Mouse (Mus musculus) thymus, postnatal 10 days (tissue): Measurements from ENCODE around the gene Itln1.
A peak's percentile ranks its signal among the peaks of the same experiment; 100 is the strongest.

Source experiments
- DNase-seq, 2 experiments: peaks; one replicate each; pipeline ENCODE4 v3.0.0; 2021; ENCODE audit warnings: low spot score in 2 of 2

Itln1 gene

GRCm38 (mm10) chr1:171535194-171535593 lies at the start of gene Itln1:
Gene Itln1 (minus strand): TSS chr1:171535294.
- no peak for DNase-seq

- no peak for DNase-seq
Measured at GRCm38 (mm10) chr1:171584584-171584983, 49.5 kb upstream of the Itln1 start.

GRCm38 (mm10) chr1:171577168-171577567 lies 42.1 kb upstream of the Itln1 start:
- DNase-seq: no peak

GRCm38 (mm10) chr1:171568436-171568835 lies 33.3 kb upstream of the Itln1 start:
- no peak for DNase-seq

GRCm38 (mm10) chr1:171566777-171567176 lies 31.7 kb upstream of the Itln1 start:
- peak in 1 of 2 experiments; percentile 73 for DNase-seq

GRCm38 (mm10) chr1:171565888-171566287 lies 30.8 kb upstream of the Itln1 start:
- DNase-seq: no peak

GRCm38 (mm10) chr1:171564247-171564646 lies 29.2 kb upstream of the Itln1 start:
- peak in 1 of 2 experiments; percentile 53 for DNase-seq

- DNase-seq: no peak
Measured at GRCm38 (mm10) chr1:171563042-171563441, 27.9 kb upstream of the Itln1 start.

GRCm38 (mm10) chr1:171561639-171562225 lies 26.6 kb upstream of the Itln1 start:
- no peak for DNase-seq

- DNase-seq: no peak
Measured at GRCm38 (mm10) chr1:171561200-171561599, 26.1 kb upstream of the Itln1 start.

GRCm38 (mm10) chr1:171560262-171560661 lies 25.2 kb upstream of the Itln1 start:
- no peak for DNase-seq

GRCm38 (mm10) chr1:171558898-171559297 lies 23.8 kb upstream of the Itln1 start, which contains the start of gene Cd244a:
Gene Cd244a (plus strand): TSS chr1:171559193.
- no peak for DNase-seq

- DNase-seq: no peak
Measured at GRCm38 (mm10) chr1:171558407-171558806, 23.3 kb upstream of the Itln1 start.

- no peak for DNase-seq
Measured at GRCm38 (mm10) chr1:171556366-171556765, 21.3 kb upstream of the Itln1 start.

GRCm38 (mm10) chr1:171553359-171554341 lies 18.6 kb upstream of the Itln1 start:
- DNase-seq: no peak

- no peak for DNase-seq
Measured at GRCm38 (mm10) chr1:171552230-171552629, 17.1 kb upstream of the Itln1 start.

GRCm38 (mm10) chr1:171551326-171551725 lies 16.2 kb upstream of the Itln1 start:
- no peak for DNase-seq

GRCm38 (mm10) chr1:171540694-171541093 lies 5.6 kb upstream of the Itln1 start:
- no peak for DNase-seq

GRCm38 (mm10) chr1:171534557-171534956 lies 537 bp downstream of the Itln1 start:
- no peak for DNase-seq

- DNase-seq: no peak
Measured at GRCm38 (mm10) chr1:171532830-171533229, 2.3 kb downstream of the Itln1 start.

GRCm38 (mm10) chr1:171531367-171531766 lies 3.7 kb downstream of the Itln1 start:
- no peak for DNase-seq

GRCm38 (mm10) chr1:171515557-171515956 lies 19.5 kb downstream of the Itln1 start:
- DNase-seq: no peak

- peak in 1 of 2 experiments; percentile 31 for DNase-seq
Measured at GRCm38 (mm10) chr1:171515039-171515438, 20.1 kb downstream of the Itln1 start.
